ENCODE assay signal across 9 mouse cellular contexts in genomic region chr9:83726979-83727378, GRCm38 (mm10).
A peak's percentile ranks its signal among the peaks of the same experiment; 100 is the strongest.
DNase-seq lines count a peak whose midpoint lies in the region; ATAC-seq and TF ChIP-seq lines count a peak whose summit lies in the region.
"Had no signal": no experiment of that assay in that cellular context is flagged by ENCODE, and none has a peak within 500 bp of the region (broad histone marks: within the 10 kb centered on the region; RNA-seq: fewer than 3 reads in every experiment).

No protein-coding gene starts in this region.

- H3K79me2 ChIP-seq in myocyte (ENCODE audit: control insufficient read depth, insufficient read depth) = no peaks in the 10 kb centered on the region

- H3K4me2 ChIP-seq in kidney, embryonic 15.5 days = peak overlapping the region; percentile 62
- H3K4me2 ChIP-seq in embryonic facial prominence, embryonic 13.5 days = peak overlapping the region; percentile 61
- H3K4me2 ChIP-seq in hindbrain, postnatal 0 days (ENCODE audit: low read depth, low read length) = peak overlapping the region; percentile 57
- H3K4me2 ChIP-seq in myocyte (ENCODE audit: low read depth) = peak overlapping the region; percentile 74

- H3K36me3 ChIP-seq in kidney, embryonic 15.5 days = no peaks in the 10 kb centered on the region
- no peaks in the 10 kb centered on the region for H3K36me3 ChIP-seq in embryonic facial prominence, embryonic 13.5 days
- no peaks in the 10 kb centered on the region for H3K36me3 ChIP-seq in hindbrain, postnatal 0 days (ENCODE audit: insufficient read depth, low read length)
- H3K36me3 ChIP-seq in myocyte (ENCODE audit: control insufficient read depth, insufficient read depth) = no peaks in the 10 kb centered on the region

- no peak for ATAC-seq in kidney, embryonic 15.5 days (replicated peaks; ENCODE audit: low FRiP score)
- ATAC-seq in embryonic facial prominence, embryonic 13.5 days (ENCODE audit: insufficient number of reproducible peaks, insufficient read depth, low FRiP score, low TSS enrichment, low read depth) = no peak
- ATAC-seq in hindbrain, postnatal 0 days = no peak

- H3K27me3 ChIP-seq in kidney, embryonic 15.5 days = peaks cover 5% of the 10 kb centered on the region; the same call in 1 of the 2 replicates
- no peaks in the 10 kb centered on the region; the same call in 1 of the 2 replicates for H3K27me3 ChIP-seq in embryonic facial prominence, embryonic 13.5 days
- no peaks in the 10 kb centered on the region for H3K27me3 ChIP-seq in hindbrain, postnatal 0 days (ENCODE audit: insufficient read depth, low read length)
- H3K27me3 ChIP-seq in myocyte (ENCODE audit: control insufficient read depth, insufficient read depth, insufficient read length) = peaks cover 7% of the 10 kb centered on the region

- H3K9ac ChIP-seq in kidney, embryonic 15.5 days = no peak overlapping the region
- H3K9ac ChIP-seq in embryonic facial prominence, embryonic 13.5 days = no peak overlapping the region
- H3K9ac ChIP-seq in hindbrain, postnatal 0 days (replicated peaks; ENCODE audit: low read length) = no peak overlapping the region

- WGBS in kidney, embryonic 15.5 days = 50% methylated on average over 16 of the region's 16 CpGs
- WGBS in embryonic facial prominence, embryonic 13.5 days = 40% methylated on average over 16 of the region's 16 CpGs
- 52% methylated on average over 16 of the region's 16 CpGs for WGBS in hindbrain, postnatal 0 days

- peak overlapping the region; percentile 32 for H3K4me3 ChIP-seq in kidney, embryonic 15.5 days (replicated peaks)
- peak overlapping the region; percentile 29 for H3K4me3 ChIP-seq in embryonic facial prominence, embryonic 13.5 days
- peak overlapping the region; percentile 29 for H3K4me3 ChIP-seq in hindbrain, postnatal 0 days (ENCODE audit: low read length)
- H3K4me3 ChIP-seq in myocyte = no peak overlapping the region
- H3K4me3 ChIP-seq: erythroblast, embryonic 14.5 days had no signal

- no peak overlapping the region for H3K27ac ChIP-seq in kidney, embryonic 15.5 days
- no peak overlapping the region for H3K27ac ChIP-seq in embryonic facial prominence, embryonic 13.5 days
- no peak overlapping the region for H3K27ac ChIP-seq in hindbrain, postnatal 0 days

- no peaks in the 10 kb centered on the region for H3K9me3 ChIP-seq in kidney, embryonic 15.5 days (replicated peaks)
- H3K9me3 ChIP-seq in embryonic facial prominence, embryonic 13.5 days = no peaks in the 10 kb centered on the region
- H3K9me3 ChIP-seq in hindbrain, postnatal 0 days (ENCODE audit: low read length) = no peaks in the 10 kb centered on the region

- TF ChIP-seq POLR2A in myocyte (IDR thresholded peaks at IDR 0.05; ENCODE audit: insufficient read length, low read depth) = no peak

- H3ac ChIP-seq in myocyte (ENCODE audit: control insufficient read depth, insufficient read length) = no peak overlapping the region

- no peak for DNase-seq in kidney, postnatal 10 days
- peak; percentile 12 for DNase-seq in hindbrain, postnatal 0 days (ENCODE audit: low spot score)
- no peak for DNase-seq in thymus, postnatal 25 days
- DNase-seq in right cerebral cortex, postnatal 4 days = no peak
- DNase-seq in urinary bladder, adult 18-20 months (ENCODE audit: low spot score in 2 of 2) = no peak

- TF ChIP-seq CTCF in hindbrain, postnatal 0 days (IDR thresholded peaks at IDR 0.05; ENCODE audit: low read depth) = no peak

- H3K4me1 ChIP-seq in kidney, embryonic 15.5 days = peaks cover 4% of the 10 kb centered on the region; the same call in 1 of the 2 replicates
- peaks cover 7% of the 10 kb centered on the region; the same call in 1 of the 2 replicates for H3K4me1 ChIP-seq in embryonic facial prominence, embryonic 13.5 days
- no peaks in the 10 kb centered on the region for H3K4me1 ChIP-seq in hindbrain, postnatal 0 days (ENCODE audit: insufficient read depth, low read length)

TF ChIP-seq in myocyte, 11 proteins besides CTCF, POLR2A, EP300 and RAD21:
- TF ChIP-seq CEBPB (IDR thresholded peaks at IDR 0.05; ENCODE audit: insufficient read depth, poor library complexity, severe bottlenecking) (no peak), USF1 (IDR thresholded peaks at IDR 0.05; ENCODE audit: low read depth) (no peak), TCF12 (IDR thresholded peaks at IDR 0.05; ENCODE audit: insufficient read depth, poor library complexity, severe bottlenecking) (no peak), E2F4 (IDR thresholded peaks at IDR 0.05; ENCODE audit: insufficient read depth) (no peak), REST (IDR thresholded peaks at IDR 0.05; ENCODE audit: insufficient read depth, insufficient read length) (no peak), POLR2AphosphoS2 (IDR thresholded peaks at IDR 0.05; ENCODE audit: insufficient read length, low read depth) (no peak), MAX (IDR thresholded peaks at IDR 0.05; ENCODE audit: low read depth) (no peak), TCF3 (IDR thresholded peaks at IDR 0.05; ENCODE audit: insufficient read length, low read depth) (no peak), MYOG (IDR thresholded peaks at IDR 0.05; ENCODE audit: control insufficient read depth in 1 of 3, insufficient read depth in 1 of 3, insufficient read length in 2 of 3, low read depth in 2 of 3) (no peak), SRF (IDR thresholded peaks at IDR 0.05; ENCODE audit: control insufficient read depth, insufficient read length, low read depth) (no peak), MYOD1 (IDR thresholded peaks at IDR 0.05; ENCODE audit: control insufficient read depth in 1 of 3, insufficient read length in 2 of 3, low read depth in 2 of 3) (no peak)
